ENCODE assay signal across 8 mouse cellular contexts in genomic region chr11:117238169-117238568, GRCm38 (mm10). TPM values are rescaled to one million over a fixed set of nuclear protein-coding genes. Genes with fewer than 3 reads are reported as not detected.
A peak's percentile ranks its signal among the peaks of the same experiment; 100 is the strongest.
DNase-seq lines count a peak whose midpoint lies in the region; ATAC-seq lines count a peak whose summit lies in the region.

No protein-coding gene starts in this region.

- no peaks in the 10 kb centered on the region for H3K27me3 ChIP-seq in heart, embryonic 12.5 days (replicated peaks)
- H3K27me3 ChIP-seq in liver, embryonic 13.5 days, result peaks cover 3% of the 10 kb centered on the region
- no peaks in the 10 kb centered on the region for H3K27me3 ChIP-seq in neural tube, embryonic 13.5 days

- H3K4me1 ChIP-seq in heart, embryonic 12.5 days (replicated peaks), result peaks cover 56% of the 10 kb centered on the region
- H3K4me1 ChIP-seq in liver, embryonic 13.5 days (replicated peaks), result peaks cover 37% of the 10 kb centered on the region
- peaks cover 18% of the 10 kb centered on the region for H3K4me1 ChIP-seq in neural tube, embryonic 13.5 days (replicated peaks)

- no peak overlapping the region for H3K4me3 ChIP-seq in heart, embryonic 12.5 days
- no peak overlapping the region for H3K4me3 ChIP-seq in liver, embryonic 13.5 days (replicated peaks)
- no peak overlapping the region for H3K4me3 ChIP-seq in neural tube, embryonic 13.5 days

- WGBS in heart, embryonic 12.5 days, result 0% methylated on average over 4 of the region's 4 CpGs
- WGBS in liver, embryonic 13.5 days (ENCODE audit: insufficient replicate concordance), result 3% methylated on average over 4 of the region's 4 CpGs
- WGBS in neural tube, embryonic 13.5 days, result 1% methylated on average over 4 of the region's 4 CpGs

- no peaks in the 10 kb centered on the region for H3K9me3 ChIP-seq in heart, embryonic 12.5 days (replicated peaks)
- no peaks in the 10 kb centered on the region for H3K9me3 ChIP-seq in liver, embryonic 13.5 days (replicated peaks)
- H3K9me3 ChIP-seq in neural tube, embryonic 13.5 days, result no peaks in the 10 kb centered on the region

- no peak overlapping the region for H3K27ac ChIP-seq in heart, embryonic 12.5 days (ENCODE audit: poor library complexity, severe bottlenecking)
- H3K27ac ChIP-seq in liver, embryonic 13.5 days, result no peak overlapping the region
- H3K27ac ChIP-seq in neural tube, embryonic 13.5 days (replicated peaks), result no peak overlapping the region

- H3K36me3 ChIP-seq in heart, embryonic 12.5 days, result no peaks in the 10 kb centered on the region
- no peaks in the 10 kb centered on the region for H3K36me3 ChIP-seq in liver, embryonic 13.5 days
- no peaks in the 10 kb centered on the region for H3K36me3 ChIP-seq in neural tube, embryonic 13.5 days

- 0 out of 2 replicates have a peak, but pooled peaks have one; percentile 29 for ATAC-seq in erythroblast, adult 5-6 weeks (replicated peaks; ENCODE audit: low FRiP score, poor library complexity, severe bottlenecking)
- 0 out of 2 replicates have a peak, but pooled peaks have one; percentile 6 for ATAC-seq in heart, embryonic 12.5 days (ENCODE audit: insufficient number of reproducible peaks, low FRiP score)
- ATAC-seq in liver, embryonic 13.5 days (ENCODE audit: low read depth), result no peak
- peak; percentile 70 for ATAC-seq in neural tube, embryonic 13.5 days (ENCODE audit: low read depth)

- H3K9ac ChIP-seq in heart, embryonic 12.5 days, result peak overlapping the region; percentile 13; the same call in 1 of the 2 replicates
- H3K9ac ChIP-seq in liver, embryonic 13.5 days, result no peak overlapping the region
- H3K9ac ChIP-seq in neural tube, embryonic 13.5 days, result no peak overlapping the region

- peak; percentile 89 for DNase-seq in CD4-positive helper T cell, adult 2 months (ENCODE audit: low read depth, low spot score)
- DNase-seq in brain, adult 2 months (ENCODE audit: low read depth, low spot score), result peak; percentile 92
- DNase-seq in kidney, postnatal 10 days, result peak; percentile 96
- DNase-seq in liver, embryonic 13.5 days, result peak; percentile 58
- peak; percentile 77 for DNase-seq in telencephalon, adult 2 months (ENCODE audit: low read depth, low spot score)

- no peak overlapping the region for H3K4me2 ChIP-seq in heart, embryonic 12.5 days
- no peak overlapping the region for H3K4me2 ChIP-seq in liver, embryonic 13.5 days
- no peak overlapping the region for H3K4me2 ChIP-seq in neural tube, embryonic 13.5 days

RNA-seq across cellular contexts. Expression of gene Sept9, which starts 38.7 kb away (rescaled TPM):
- 29.0 and 33.4 TPM in 2 replicates for total RNA-seq in erythroblast, adult 5-6 weeks (2015; ENCODE audit: low replicate concordance)
- total RNA-seq in erythroblast, adult 5-6 weeks (2017; ENCODE audit: low replicate concordance), result 31.9 and 35.1 TPM in 2 replicates
- 102 and 103 TPM in 2 replicates for polyA plus RNA-seq in heart, embryonic 12.5 days (2016; fragmentation: Nextera tagmentation; extraction: Ambion mirVana)
- 44.1 and 55.5 TPM in 2 replicates for polyA plus RNA-seq in liver, embryonic 13.5 days (2015; fragmentation: Nextera tagmentation; extraction: Ambion mirVana)
- 105 and 120 TPM in 2 replicates for polyA plus RNA-seq in neural tube, embryonic 13.5 days (2015; fragmentation: Nextera tagmentation; extraction: Ambion mirVana)
